Mouse (Mus musculus) liver, embryonic 12.5 days (tissue): ENCODE results near the gene Fbln5. TPM values are rescaled to one million over a fixed set of nuclear protein-coding genes. Genes with fewer than 3 reads are reported as not detected.

ENCODE experiments used
- ATAC-seq: fragments of 200-750 bp; cut with Nextera tagmentation; 2 replicates; pipeline ENCODE4 v1.8.0; 2017; ENCODE audit warnings: moderate number of reproducible peaks, mild to moderate bottlenecking, moderate library complexity
- H3K27ac ChIP-seq: fragments of 300-500 bp; sonication (generic); 2 replicates; pipeline ENCODE4 v1.5.1; 2016; ENCODE audit warnings: mild to moderate bottlenecking
- H3K27me3 ChIP-seq: fragments of 300-500 bp; sonication (generic); replicated peaks from 2 replicates; pipeline ENCODE4 v1.6.1; 2016; ENCODE audit warnings: mild to moderate bottlenecking, moderate library complexity
- H3K36me3 ChIP-seq: fragments of 300-500 bp; sonication (generic); 2 replicates; pipeline ENCODE4 v1.6.1; 2016; ENCODE audit warnings: mild to moderate bottlenecking, moderate library complexity
- H3K4me1 ChIP-seq: fragments of 300-500 bp; sonication (generic); 2 replicates; pipeline ENCODE4 v1.6.1; 2016
- H3K4me2 ChIP-seq: fragments of 300-500 bp; sonication (generic); 2 replicates; pipeline ENCODE4 v1.6.1; 2016; ENCODE audit warnings: mild to moderate bottlenecking, moderate library complexity
- H3K4me3 ChIP-seq: fragments of 300-500 bp; sonication (generic); 2 replicates; pipeline ENCODE4 v1.5.1; 2016; ENCODE audit warnings: mild to moderate bottlenecking, moderate library complexity
- H3K9ac ChIP-seq: fragments of 300-500 bp; sonication (generic); 2 replicates; pipeline ENCODE4 v1.6.1; 2016; ENCODE audit warnings: mild to moderate bottlenecking, moderate library complexity
- H3K9me3 ChIP-seq: fragments of 300-500 bp; sonication (generic); replicated peaks from 2 replicates; pipeline ENCODE4 v1.6.1; 2016; ENCODE audit warnings: mild to moderate bottlenecking, moderate library complexity
- WGBS: fragments of 180-500 bp; shearing (Covaris S2); methylation state at CpG from one replicate; pipeline ENCODE4 v1.1.7; 2016; ENCODE audit not compliant: insufficient replicate concordance; 5-methylcytosine and 5-hydroxymethylcytosine counted together
- polyA plus RNA-seq: library from polyadenylated mRNA; unstranded; fragments of >200 nt; fragmentation: Nextera tagmentation; extraction: Ambion mirVana; gene quantifications from 2 replicates; pipeline ENCODE4 v1.2.1, GENCODE M21; 2016

Gene Fbln5
- polyA plus RNA-seq, 1 experiment from 2014 or later = 4.1 TPM

DNA sequence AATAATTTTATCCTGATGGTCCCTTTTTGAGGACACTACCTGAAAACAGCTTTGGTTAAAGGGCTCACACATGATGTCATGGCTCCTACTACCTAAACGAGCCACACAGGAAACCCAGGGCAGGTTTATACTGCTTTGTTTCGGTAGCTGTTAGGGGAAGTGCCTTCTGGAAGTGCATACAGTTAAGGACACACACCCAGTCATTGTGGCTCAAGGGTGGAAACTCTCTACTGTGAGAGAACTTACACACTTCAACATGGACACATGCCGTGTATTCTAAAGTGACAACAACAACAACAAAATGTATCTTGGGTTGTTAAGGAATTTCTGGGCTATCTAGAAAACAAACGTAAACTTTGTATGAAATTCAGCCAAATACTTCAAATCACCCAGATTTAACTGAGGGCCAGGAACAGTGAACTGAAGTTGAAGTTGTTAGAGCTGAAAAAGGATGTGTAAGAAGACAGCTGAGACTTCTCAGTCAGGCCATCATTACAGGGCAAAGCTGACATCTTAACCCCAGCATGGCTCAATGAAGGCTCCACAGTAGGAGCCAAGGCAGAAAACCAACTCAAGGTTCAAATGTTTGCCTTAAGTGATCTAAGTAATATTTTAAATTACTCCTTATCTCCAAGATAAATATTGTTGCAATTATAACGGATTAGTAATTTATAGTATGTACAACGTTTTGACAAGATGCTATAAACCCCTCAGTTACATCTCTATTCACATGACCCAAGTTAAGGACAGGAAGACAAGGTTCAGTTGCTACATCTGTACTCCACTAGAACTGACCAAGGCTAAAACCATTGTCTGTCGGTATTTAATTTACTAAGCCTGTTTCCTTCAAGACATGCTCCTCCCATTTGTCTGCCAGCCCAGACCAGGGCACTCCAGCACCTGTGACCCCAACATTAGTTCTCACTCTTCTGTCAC is 13.6 kb upstream of the Fbln5 start:
- Histone ChIP-seq H3K4me2 (no peak overlapping the region), H3K9me3 (no peaks in the 10 kb centered on the region), H3K9ac (no peak overlapping the region), H3K36me3 (peaks cover 31% of the 10 kb centered on the region), H3K4me3 (no peak overlapping the region), H3K27ac (no peak overlapping the region), H3K4me1 (no peaks in the 10 kb centered on the region), H3K27me3 (no peaks in the 10 kb centered on the region)
- WGBS = 60% methylated on average over 7 of the region's 7 CpGs
- no peak for ATAC-seq

DNA sequence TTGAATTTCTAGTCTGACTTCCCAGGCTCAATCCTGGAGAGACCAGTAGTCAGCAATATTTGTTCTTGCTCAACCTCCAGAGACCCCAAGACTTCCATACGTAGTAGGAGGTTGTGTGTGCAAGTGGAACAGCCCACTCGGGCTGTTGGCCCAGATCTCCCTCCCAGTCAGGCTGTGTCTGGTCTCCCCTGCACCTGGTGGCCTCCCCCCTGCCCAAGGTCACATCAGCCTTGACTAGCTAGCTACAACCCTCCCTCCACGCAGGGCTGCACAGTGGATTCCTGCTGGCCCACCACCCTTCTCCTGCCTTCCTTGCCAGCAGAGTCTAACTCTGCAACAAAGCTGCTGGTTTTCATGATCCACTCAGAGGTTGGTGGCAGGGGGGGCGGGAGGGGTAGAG is 12.4 kb upstream of the Fbln5 start:
- Histone ChIP-seq H3K36me3 (peaks cover 20% of the 10 kb centered on the region), H3K4me2 (no peak overlapping the region), H3K27me3 (no peaks in the 10 kb centered on the region), H3K9ac (no peak overlapping the region), H3K9me3 (no peaks in the 10 kb centered on the region), H3K27ac (no peak overlapping the region), H3K4me3 (no peak overlapping the region), H3K4me1 (no peaks in the 10 kb centered on the region)
- ATAC-seq = no peak
- WGBS = 53% methylated on average over 4 of the region's 4 CpGs

DNA sequence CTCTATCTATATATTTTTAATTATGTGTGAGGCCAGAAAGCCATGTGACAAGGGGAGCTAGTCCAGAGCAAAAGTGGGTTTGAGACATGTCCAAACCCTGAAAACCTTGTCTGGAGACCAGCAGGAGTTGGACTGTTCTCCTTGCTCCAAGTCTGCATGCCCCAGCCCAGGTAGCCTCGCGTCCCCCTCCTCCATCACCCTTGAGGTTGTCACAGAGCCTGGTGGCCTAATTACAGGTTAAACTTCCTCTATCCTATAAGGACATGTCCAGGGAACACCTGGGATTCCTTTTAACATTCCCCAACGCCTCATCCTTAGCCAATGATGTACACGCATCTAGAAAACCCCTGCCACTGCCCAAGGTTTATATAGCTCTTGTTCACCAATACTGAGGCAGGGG is 4.3 kb upstream of the Fbln5 start:
- Histone ChIP-seq H3K27me3 (peaks cover 46% of the 10 kb centered on the region), H3K27ac (no peak overlapping the region), H3K9ac (no peak overlapping the region), H3K9me3 (no peaks in the 10 kb centered on the region), H3K36me3 (no peaks in the 10 kb centered on the region), H3K4me3 (no peak overlapping the region), H3K4me1 (peaks cover 13% of the 10 kb centered on the region; the same call in 1 of the 2 replicates), H3K4me2 (no peak overlapping the region)
- WGBS = 85% methylated on average over 4 of the region's 4 CpGs
- no peak for ATAC-seq

DNA sequence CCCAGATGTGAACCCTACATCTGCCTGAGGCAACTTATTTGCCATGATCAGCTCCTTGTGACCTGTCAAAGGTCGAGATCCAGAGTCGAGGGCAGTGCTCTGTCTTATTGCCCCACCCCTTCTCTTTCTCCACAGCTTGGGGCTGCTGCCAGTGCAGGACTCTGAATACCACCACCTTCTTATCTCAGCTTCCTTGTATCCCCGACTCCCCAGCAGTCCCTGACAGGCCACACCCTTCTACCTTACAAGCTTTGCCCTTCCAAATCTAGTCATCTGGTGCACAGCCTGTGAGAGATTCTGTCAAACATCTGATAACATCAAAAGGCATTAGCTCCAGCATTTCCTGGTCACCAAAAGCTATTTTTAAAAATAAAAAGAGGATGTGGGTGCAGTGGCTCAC is 2.7 kb upstream of the Fbln5 start:
- Histone ChIP-seq H3K27ac (no peak overlapping the region), H3K27me3 (peaks cover 61% of the 10 kb centered on the region), H3K9ac (no peak overlapping the region), H3K36me3 (no peaks in the 10 kb centered on the region), H3K4me1 (peaks cover 13% of the 10 kb centered on the region; the same call in 1 of the 2 replicates), H3K4me2 (no peak overlapping the region), H3K9me3 (no peaks in the 10 kb centered on the region), H3K4me3 (no peak overlapping the region)
- 6% methylated on average over 3 of the region's 3 CpGs for WGBS
- no peak for ATAC-seq

DNA sequence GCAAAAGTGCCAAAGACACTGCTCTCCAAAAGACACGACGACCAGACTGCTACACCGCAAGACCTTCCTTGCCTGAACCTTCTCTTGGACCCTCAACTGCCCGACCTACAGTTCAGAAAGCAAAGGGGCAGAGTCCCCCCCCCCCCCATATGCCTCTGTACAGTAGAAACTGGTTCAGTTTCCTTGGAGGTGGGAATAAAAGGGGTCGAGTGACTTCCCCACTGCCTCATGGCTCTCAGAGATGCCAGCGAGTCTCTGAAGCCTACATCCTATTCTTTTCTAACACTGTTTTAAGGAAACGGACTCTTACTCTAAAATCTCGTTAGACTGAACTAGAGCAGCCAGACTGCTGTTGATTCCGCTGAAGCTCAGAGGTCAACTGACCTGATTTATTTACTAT is 715 bp upstream of the Fbln5 start:
- no peaks in the 10 kb centered on the region for H3K36me3 ChIP-seq
- peak overlapping the region; percentile 47 for H3K4me3 ChIP-seq
- peaks cover 13% of the 10 kb centered on the region; the same call in 1 of the 2 replicates for H3K4me1 ChIP-seq
- peak overlapping the region; percentile 74 for H3K4me2 ChIP-seq
- H3K27ac ChIP-seq = no peak overlapping the region
- no peaks in the 10 kb centered on the region for H3K9me3 ChIP-seq
- ATAC-seq = no peak
- no peak overlapping the region; the same call in 1 of the 2 replicates for H3K9ac ChIP-seq
- 33% methylated on average over 9 of the region's 9 CpGs for WGBS
- H3K27me3 ChIP-seq = peaks cover 63% of the 10 kb centered on the region

DNA sequence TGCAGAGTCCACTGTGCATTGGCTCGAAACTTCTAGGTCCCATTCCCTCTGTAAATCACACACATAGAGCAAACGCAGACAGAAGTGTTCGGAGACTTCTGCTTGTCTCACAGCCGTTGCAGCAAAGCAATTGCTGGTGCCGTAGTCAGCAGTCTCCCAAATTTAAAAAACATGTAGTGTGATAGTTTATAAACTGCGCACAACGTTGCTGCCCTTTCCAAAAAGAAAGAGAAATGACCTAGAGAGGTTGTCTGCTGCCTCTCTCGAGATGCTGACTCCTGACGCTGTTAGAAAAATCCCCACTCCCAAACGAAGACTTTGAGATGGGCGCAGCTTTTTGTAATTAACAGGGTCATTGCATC is 628 bp downstream of the Fbln5 start:
- H3K27ac ChIP-seq = no peak overlapping the region
- H3K9ac ChIP-seq = no peak overlapping the region
- peak overlapping the region; percentile 47 for H3K4me3 ChIP-seq
- no peaks in the 10 kb centered on the region for H3K9me3 ChIP-seq
- peak overlapping the region; percentile 74 for H3K4me2 ChIP-seq
- peaks cover 57% of the 10 kb centered on the region for H3K27me3 ChIP-seq
- 34% methylated on average over 11 of the region's 11 CpGs for WGBS
- no peak for ATAC-seq
- H3K4me1 ChIP-seq = peaks cover 13% of the 10 kb centered on the region; the same call in 1 of the 2 replicates
- no peaks in the 10 kb centered on the region for H3K36me3 ChIP-seq

DNA sequence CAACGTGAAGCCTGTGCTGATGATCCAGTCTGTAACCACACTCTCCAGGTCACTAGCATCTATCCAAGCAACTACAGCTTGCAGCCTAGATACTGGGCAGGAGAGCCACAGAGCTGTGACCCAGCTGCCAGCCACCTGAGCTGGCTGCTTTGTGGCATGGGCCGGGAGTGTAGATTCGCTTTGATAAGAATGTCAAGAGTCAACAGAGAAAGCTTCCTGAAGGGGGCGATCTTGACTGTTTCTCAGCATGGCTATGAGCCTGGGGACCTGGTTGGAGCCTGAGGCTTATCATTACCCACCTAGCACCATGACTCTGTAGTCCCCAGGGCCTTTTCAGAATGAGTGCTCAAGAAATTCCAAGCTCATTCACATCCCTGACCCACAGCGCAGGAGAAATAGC is 2.0 kb downstream of the Fbln5 start:
- no peaks in the 10 kb centered on the region for H3K36me3 ChIP-seq
- 25% methylated on average over 5 of the region's 5 CpGs for WGBS
- no peak overlapping the region for H3K4me3 ChIP-seq
- ATAC-seq = no peak
- no peaks in the 10 kb centered on the region for H3K9me3 ChIP-seq
- H3K4me2 ChIP-seq = no peak overlapping the region
- peaks cover 53% of the 10 kb centered on the region for H3K27me3 ChIP-seq
- no peak overlapping the region for H3K9ac ChIP-seq
- H3K4me1 ChIP-seq = peaks cover 13% of the 10 kb centered on the region; the same call in 1 of the 2 replicates
- no peak overlapping the region for H3K27ac ChIP-seq

DNA sequence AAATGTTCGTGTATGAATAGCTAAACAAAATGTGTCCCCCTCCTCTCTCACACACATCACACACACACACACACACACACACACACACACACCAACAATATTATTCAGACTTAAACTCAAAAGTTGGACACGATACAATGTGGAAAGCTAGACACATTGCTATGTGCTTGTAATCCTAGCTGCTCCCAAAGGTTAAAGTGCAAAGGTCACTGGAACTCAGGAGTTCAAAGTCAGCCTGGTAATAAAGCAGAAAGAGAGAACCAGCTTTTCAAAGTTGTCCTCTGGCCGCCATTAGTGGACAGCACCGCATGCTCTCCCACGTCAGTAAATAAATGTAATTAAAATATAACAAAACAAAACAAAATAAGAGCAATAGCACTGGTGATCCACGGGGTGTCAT is 3.1 kb downstream of the Fbln5 start:
- Histone ChIP-seq H3K4me2 (no peak overlapping the region), H3K9me3 (no peaks in the 10 kb centered on the region), H3K9ac (no peak overlapping the region), H3K4me3 (no peak overlapping the region), H3K4me1 (0 out of 2 replicates have a peak, but pooled peaks cover 7% of the 10 kb centered on the region), H3K27me3 (peaks cover 44% of the 10 kb centered on the region), H3K27ac (no peak overlapping the region), H3K36me3 (no peaks in the 10 kb centered on the region)
- no peak for ATAC-seq
- WGBS = 64% methylated on average over 6 of the region's 6 CpGs

DNA sequence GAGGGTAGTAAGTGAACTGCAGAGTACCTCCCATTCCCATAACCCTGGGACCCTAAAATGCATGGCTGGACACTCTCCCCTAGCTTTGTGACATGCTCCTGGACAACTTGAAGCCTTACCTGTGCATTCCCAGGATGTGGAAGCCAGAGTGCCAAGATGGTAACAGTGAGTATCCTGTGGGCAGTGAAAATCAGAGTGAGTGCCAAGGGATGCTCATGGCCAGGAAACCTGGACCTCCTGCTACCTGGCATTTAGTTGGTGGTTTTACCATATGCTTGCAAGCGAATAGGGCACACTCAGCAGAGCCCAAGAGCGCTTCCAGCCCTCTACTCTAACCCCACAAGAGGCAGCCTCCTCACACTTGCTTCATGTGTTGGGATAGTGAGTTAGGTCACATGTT is 4.4 kb downstream of the Fbln5 start:
- H3K27me3 ChIP-seq = peaks cover 30% of the 10 kb centered on the region
- no peaks in the 10 kb centered on the region for H3K9me3 ChIP-seq
- no peak overlapping the region for H3K4me3 ChIP-seq
- H3K27ac ChIP-seq = no peak overlapping the region
- 0 out of 2 replicates have a peak, but pooled peaks cover 5% of the 10 kb centered on the region for H3K4me1 ChIP-seq
- H3K4me2 ChIP-seq = no peak overlapping the region
- no peaks in the 10 kb centered on the region for H3K36me3 ChIP-seq
- H3K9ac ChIP-seq = no peak overlapping the region
- WGBS = 60% methylated on average over 2 of the region's 2 CpGs
- ATAC-seq = no peak

DNA sequence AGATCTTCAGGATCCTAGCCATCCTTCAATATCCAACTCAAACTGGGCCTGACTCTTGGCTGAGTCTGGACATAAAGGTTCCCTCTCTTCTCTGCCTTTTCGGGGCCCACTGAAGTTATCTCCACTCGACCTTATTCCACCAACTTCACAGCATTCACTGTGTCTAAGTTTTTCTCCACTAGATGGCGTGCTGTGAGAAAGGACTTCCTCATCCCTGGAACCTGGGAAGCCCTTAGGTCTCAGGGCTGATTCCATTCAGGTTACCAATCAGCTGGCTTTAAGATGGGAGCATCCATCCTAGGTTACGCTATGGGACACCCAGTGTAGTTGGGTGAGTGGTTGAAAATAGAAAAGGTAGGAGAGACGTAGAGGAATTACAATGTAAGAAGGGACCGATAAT is 7.7 kb downstream of the Fbln5 start:
- no peak for ATAC-seq
- Histone ChIP-seq H3K9me3 (no peaks in the 10 kb centered on the region), H3K4me3 (no peak overlapping the region), H3K4me2 (no peak overlapping the region), H3K9ac (no peak overlapping the region), H3K27me3 (no peaks in the 10 kb centered on the region), H3K4me1 (no peaks in the 10 kb centered on the region), H3K36me3 (no peaks in the 10 kb centered on the region), H3K27ac (no peak overlapping the region)
- 54% methylated on average over 6 of the region's 6 CpGs for WGBS

DNA sequence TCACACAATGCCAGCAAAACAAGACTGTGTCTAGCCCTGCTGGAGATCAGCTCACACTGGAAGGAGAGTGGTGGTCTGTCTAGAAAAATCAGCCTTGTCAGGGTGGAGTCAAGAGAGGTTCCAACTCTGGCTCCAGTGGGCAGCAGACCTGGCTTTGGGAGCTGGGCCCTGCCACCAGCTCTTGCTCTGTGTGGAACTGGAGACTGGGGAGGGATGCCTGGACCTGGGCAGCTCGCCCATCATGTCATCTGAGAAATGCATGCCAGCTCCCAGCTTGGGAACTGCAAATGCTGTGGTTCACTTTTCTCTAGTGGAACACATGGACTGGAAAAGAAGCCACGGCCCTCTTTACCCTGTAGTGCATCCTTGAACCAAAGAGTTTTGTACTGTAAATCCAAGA is 8.3 kb downstream of the Fbln5 start:
- no peaks in the 10 kb centered on the region for H3K36me3 ChIP-seq
- 31% methylated on average over 2 of the region's 2 CpGs for WGBS

DNA sequence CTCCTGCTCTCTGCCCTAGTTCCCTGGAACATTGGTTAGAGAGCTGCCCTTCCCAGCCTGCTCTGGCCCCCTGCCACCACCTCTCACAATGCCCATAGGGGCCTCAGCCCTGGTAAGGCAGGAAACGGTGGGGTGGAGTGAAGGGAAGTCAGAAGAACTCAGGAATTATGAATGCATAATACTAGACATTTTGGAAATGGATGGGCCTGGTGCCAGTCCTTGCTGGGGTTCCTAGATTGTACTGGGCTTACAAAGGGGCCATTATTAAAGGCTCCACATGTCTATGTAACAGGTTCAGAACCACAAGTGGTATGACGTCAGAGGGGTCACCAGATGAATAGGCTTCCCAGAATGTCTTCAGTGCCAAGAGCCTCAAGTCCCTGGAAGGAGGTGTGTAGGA is 11.5 kb downstream of the Fbln5 start:
- H3K4me1 ChIP-seq = no peaks in the 10 kb centered on the region
- no peak overlapping the region for H3K4me3 ChIP-seq
- ATAC-seq = no peak
- H3K9ac ChIP-seq = no peak overlapping the region
- no peaks in the 10 kb centered on the region for H3K9me3 ChIP-seq
- WGBS = 68% methylated on average over 2 of the region's 2 CpGs
- no peak overlapping the region for H3K4me2 ChIP-seq
- H3K36me3 ChIP-seq = no peaks in the 10 kb centered on the region
- H3K27me3 ChIP-seq = no peaks in the 10 kb centered on the region
- H3K27ac ChIP-seq = no peak overlapping the region

More for the DNA sequence above, 8.3 kb downstream of the Fbln5 start:
- H3K4me3 ChIP-seq = no peak overlapping the region
- no peaks in the 10 kb centered on the region for H3K9me3 ChIP-seq
- no peak overlapping the region for H3K9ac ChIP-seq
- no peak overlapping the region for H3K27ac ChIP-seq
- H3K27me3 ChIP-seq = no peaks in the 10 kb centered on the region
- ATAC-seq = no peak
- no peak overlapping the region for H3K4me2 ChIP-seq
- no peaks in the 10 kb centered on the region for H3K4me1 ChIP-seq
